Mouse (Mus musculus): ENCODE data around the gene Lhcgr. TPM values are rescaled to one million over a fixed set of nuclear protein-coding genes. Genes with fewer than 3 reads are reported as not detected.

Gene Lhcgr
- total and polyA plus RNA-seq, 3 experiments, result not detected

DNA sequence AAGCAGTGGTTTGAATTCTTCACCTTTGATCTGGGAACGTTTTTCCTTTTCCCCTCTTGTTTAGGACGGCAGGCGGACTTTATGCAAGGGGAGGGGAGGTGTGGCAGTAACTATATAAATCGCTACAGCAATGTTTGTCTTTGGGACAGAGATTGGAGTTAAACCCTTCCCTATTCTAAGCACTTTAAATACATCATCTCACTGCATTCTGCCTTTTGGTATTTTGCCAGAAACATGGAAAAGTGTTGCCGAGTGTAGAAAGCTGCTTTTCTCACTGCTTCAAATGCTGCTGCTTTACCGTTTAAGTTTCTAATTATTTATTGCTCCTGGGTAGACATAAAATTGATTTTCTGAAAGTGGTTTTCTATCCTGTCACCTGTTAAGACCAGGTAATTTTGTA is 89.4 kb downstream of the Lhcgr start:
- H3K4me1 ChIP-seq (ENCODE audit: control insufficient read depth in 1 of 2, insufficient read depth in 2 of 2, low read length in 2 of 2), result no peaks in the 10 kb centered on the region
- no peaks in the 10 kb centered on the region for H3K27me3 ChIP-seq (ENCODE audit: control insufficient read depth in 1 of 2, insufficient read depth in 2 of 2, low read length in 2 of 2)
- no peak overlapping the region for H3K4me3 ChIP-seq (ENCODE audit: control insufficient read depth in 1 of 2, insufficient read depth in 1 of 2, low read depth in 2 of 2, low read length in 2 of 2)
- no peaks in the 10 kb centered on the region for H3K36me3 ChIP-seq (ENCODE audit: control insufficient read depth in 1 of 2, insufficient read depth in 2 of 2, low read length in 2 of 2)
- no peak for DNase-seq (ENCODE audit: low read depth, low spot score)
- TF ChIP-seq SMC3 (IDR thresholded peaks at IDR 0.05; ENCODE audit: low read depth, low read length) (no peak), RAD21 (IDR thresholded peaks at IDR 0.05; ENCODE audit: low read depth, low read length) (no peak), NRF1 (IDR thresholded peaks at IDR 0.05; ENCODE audit: insufficient read depth, low read depth, low read length, poor library complexity, severe bottlenecking) (no peak), POLR2AphosphoS5 (IDR thresholded peaks at IDR 0.05; ENCODE audit: borderline replicate concordance, low read depth, low read length) (no peak), MXI1 (IDR thresholded peaks at IDR 0.05; ENCODE audit: low read depth, low read length) (no peak), MAZ (IDR thresholded peaks at IDR 0.05; ENCODE audit: low read depth, low read length) (no peak), MEF2A (IDR thresholded peaks at IDR 0.05; ENCODE audit: extremely low read depth, insufficient replicate concordance, low read depth, low read length, poor library complexity, severe bottlenecking) (no peak), ZKSCAN1 (IDR thresholded peaks at IDR 0.05; ENCODE audit: low read depth, low read length) (no peak), MAFK (IDR thresholded peaks at IDR 0.05; ENCODE audit: borderline replicate concordance, low read depth, low read length) (no peak)
- no peak overlapping the region for H3K9ac ChIP-seq (ENCODE audit: control insufficient read depth, low read depth, low read length, poor library complexity, severe bottlenecking)
- no peak overlapping the region for H3K27ac ChIP-seq (ENCODE audit: control insufficient read depth, low read depth, low read length)
- no peaks in the 10 kb centered on the region for H3K79me2 ChIP-seq (ENCODE audit: control insufficient read depth, insufficient read depth, low read length, poor library complexity)
- H3K9me3 ChIP-seq (replicated peaks; ENCODE audit: insufficient read depth, low read length), result no peaks in the 10 kb centered on the region

DNA sequence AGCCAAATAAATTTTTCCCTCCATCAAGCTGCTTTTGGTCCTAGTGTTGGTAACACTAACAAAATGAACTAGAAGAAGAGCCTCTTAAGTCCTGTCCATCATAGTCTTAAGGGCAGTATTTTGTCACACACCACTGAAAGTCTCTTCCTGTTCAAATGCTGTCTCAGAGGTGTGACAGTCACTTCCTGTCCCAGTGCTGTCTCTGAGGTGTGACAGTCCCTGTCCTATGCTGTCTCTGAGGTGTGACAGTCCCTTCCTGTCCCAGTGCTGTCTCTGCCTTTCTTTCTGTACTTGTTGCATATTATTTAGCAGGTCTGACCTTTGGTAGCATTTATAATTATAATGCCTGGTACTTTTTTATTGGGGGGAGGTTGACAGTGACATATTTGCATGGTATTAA is 90.9 kb downstream of the Lhcgr start:
- TF ChIP-seq TCF12 (IDR thresholded peaks at IDR 0.05; ENCODE audit: low read depth, low read length) (no peak), JUND (IDR thresholded peaks at IDR 0.05; ENCODE audit: low read depth, low read length) (no peak), NELFE (IDR thresholded peaks at IDR 0.05; ENCODE audit: low read depth, low read length) (no peak)
- Histone ChIP-seq H3K9ac (ENCODE audit: control insufficient read depth, low read depth, low read length, poor library complexity, severe bottlenecking) (no peak overlapping the region), H3K79me2 (ENCODE audit: control insufficient read depth, insufficient read depth, low read length, poor library complexity) (no peaks in the 10 kb centered on the region), H3K36me3 (ENCODE audit: control insufficient read depth in 1 of 2, insufficient read depth in 2 of 2, low read length in 2 of 2) (no peaks in the 10 kb centered on the region), H3K4me1 (ENCODE audit: control insufficient read depth in 1 of 2, insufficient read depth in 2 of 2, low read length in 2 of 2) (no peaks in the 10 kb centered on the region), H3K27ac (ENCODE audit: control insufficient read depth, low read depth, low read length) (no peak overlapping the region), H3K27me3 (ENCODE audit: control insufficient read depth in 1 of 2, insufficient read depth in 2 of 2, low read length in 2 of 2) (peaks cover 0 to 1% of the 10 kb centered on the region in 2 experiments; a peak in 1 of 4 replicates), H3K4me3 (ENCODE audit: control insufficient read depth in 1 of 2, insufficient read depth in 1 of 2, low read depth in 2 of 2, low read length in 2 of 2) (no peak overlapping the region), H3K9me3 (replicated peaks; ENCODE audit: insufficient read depth, low read length) (no peaks in the 10 kb centered on the region)
- DNase-seq (ENCODE audit: low read depth, low spot score), result no peak

DNA sequence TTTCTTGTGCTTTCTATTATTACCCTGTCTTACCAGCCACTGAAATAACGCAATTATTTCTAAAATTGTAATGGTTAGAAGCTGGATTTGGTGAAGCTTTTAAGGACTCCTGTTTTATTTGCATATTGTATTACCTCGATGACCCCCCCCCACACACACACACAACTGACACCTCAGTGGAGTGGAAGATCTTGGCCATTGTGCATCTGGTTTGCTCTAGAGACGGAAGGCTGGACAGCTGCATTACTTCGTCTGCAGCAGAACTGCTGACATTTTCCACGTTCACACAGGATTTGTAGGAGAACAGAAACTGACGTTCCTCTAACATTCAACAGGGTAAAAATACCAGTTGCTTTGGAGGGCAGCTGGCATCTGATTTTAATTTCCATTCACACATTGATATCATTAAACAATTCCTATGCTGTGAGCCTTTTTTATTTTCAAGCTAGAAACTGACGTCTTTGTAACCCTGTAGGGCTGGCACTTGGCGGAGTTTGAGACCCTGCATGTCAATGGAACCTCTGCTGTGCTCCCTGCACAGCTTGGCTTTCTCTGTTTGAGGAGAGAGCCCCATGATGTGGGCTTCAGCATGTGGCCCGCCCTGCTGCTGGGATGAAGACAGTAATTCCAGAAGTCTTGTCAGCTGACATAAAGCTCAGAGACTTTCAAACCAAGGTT is 95.0 kb downstream of the Lhcgr start:
- H3K36me3 ChIP-seq (ENCODE audit: control insufficient read depth in 1 of 2, insufficient read depth in 2 of 2, low read length in 2 of 2), result no peaks in the 10 kb centered on the region
- peaks cover 0 to 1% of the 10 kb centered on the region in 2 experiments; a peak in 1 of 4 replicates for H3K27me3 ChIP-seq (ENCODE audit: control insufficient read depth in 1 of 2, insufficient read depth in 2 of 2, low read length in 2 of 2)
- DNase-seq (ENCODE audit: low read depth, low spot score), result no peak
- no peaks in the 10 kb centered on the region for H3K79me2 ChIP-seq (ENCODE audit: control insufficient read depth, insufficient read depth, low read length, poor library complexity)
- no peak overlapping the region for H3K9ac ChIP-seq (ENCODE audit: control insufficient read depth, low read depth, low read length, poor library complexity, severe bottlenecking)
- no peaks in the 10 kb centered on the region for H3K4me1 ChIP-seq (ENCODE audit: control insufficient read depth in 1 of 2, insufficient read depth in 2 of 2, low read length in 2 of 2)
- no peaks in the 10 kb centered on the region for H3K9me3 ChIP-seq (replicated peaks; ENCODE audit: insufficient read depth, low read length)
- H3K27ac ChIP-seq (ENCODE audit: control insufficient read depth, low read depth, low read length), result no peak overlapping the region
- H3K4me3 ChIP-seq (ENCODE audit: control insufficient read depth in 1 of 2, insufficient read depth in 1 of 2, low read depth in 2 of 2, low read length in 2 of 2), result no peak overlapping the region
- TF ChIP-seq CHD1 (IDR thresholded peaks at IDR 0.05; ENCODE audit: low read depth, low read length) (no peak), HCFC1 (IDR thresholded peaks at IDR 0.05; ENCODE audit: low read depth, low read length) (no peak), MYB (IDR thresholded peaks at IDR 0.05; ENCODE audit: low read depth, low read length) (no peak), GATA1 (IDR thresholded peaks at IDR 0.05; ENCODE audit: low read depth, low read length) (no peak), ETS1 (IDR thresholded peaks at IDR 0.05; ENCODE audit: low read depth, low read length) (no peak), E2F4 (IDR thresholded peaks at IDR 0.05; ENCODE audit: borderline replicate concordance, low read depth, low read length) (no peak), POLR2AphosphoS2 (IDR thresholded peaks at IDR 0.05; ENCODE audit: low read length) (no peak), MAZ (IDR thresholded peaks at IDR 0.05; ENCODE audit: low read depth, low read length) (no peak), GABPA (IDR thresholded peaks at IDR 0.05; ENCODE audit: low read depth, low read length) (no peak), ELF1 (IDR thresholded peaks at IDR 0.05; ENCODE audit: low read depth, low read length) (no peak), MYC (IDR thresholded peaks at IDR 0.05; ENCODE audit: low read depth, low read length) (no peak), MAFK (IDR thresholded peaks at IDR 0.05; ENCODE audit: borderline replicate concordance, low read depth, low read length) (no peak), MXI1 (IDR thresholded peaks at IDR 0.05; ENCODE audit: low read depth, low read length) (no peak), TBP (IDR thresholded peaks at IDR 0.05; ENCODE audit: low read depth, low read length) (no peak), EP300 (IDR thresholded peaks at IDR 0.05; ENCODE audit: low read depth in 1 of 2, low read length in 2 of 2) (no peak), ZNF384 (IDR thresholded peaks at IDR 0.05; ENCODE audit: low read depth, low read length) (no peak)

Measured in MEL (cell line).